Mouse (Mus musculus) layer of hippocampus, postnatal 14 days (tissue): ENCODE data around the gene Ropn1l. TPM values are rescaled to one million over a fixed set of nuclear protein-coding genes. Genes with fewer than 3 reads are reported as not detected.
A peak's percentile ranks its signal among the peaks of the same experiment; 100 is the strongest.

Experiments used
- DNase-seq, 2 experiments: peaks; one replicate each; pipeline ENCODE4 v3.0.0; 2021 to 2022; ENCODE audit warnings: low spot score in 2 of 2, mixed read lengths in 1 of 2
- total RNA-seq, 2 experiments: library from RNA; stranded (reverse); gene quantifications; 2 replicates each; pipeline ENCODE4 v1.2.3; 2021

Ropn1l gene
- total RNA-seq, 2 experiments from 2014 or later: 1.3 TPM; not detected in 1

GRCm38 (mm10) chr15:31449772-31450171, 3.8 kb downstream of the Ropn1l start:
- no peak for DNase-seq

- DNase-seq: peak; percentile 57 to 79
Measured at GRCm38 (mm10) chr15:31447121-31447520, 6.4 kb downstream of the Ropn1l start.

GRCm38 (mm10) chr15:31442698-31443097, 10.8 kb downstream of the Ropn1l start:
- DNase-seq: peak; percentile 42 to 57

- no peak for DNase-seq
Measured at GRCm38 (mm10) chr15:31441996-31442395, 11.5 kb downstream of the Ropn1l start.

GRCm38 (mm10) chr15:31436811-31437210, 16.7 kb downstream of the Ropn1l start:
- no peak for DNase-seq

GRCm38 (mm10) chr15:31436083-31436482, 17.5 kb downstream of the Ropn1l start:
- no peak for DNase-seq

- no peak for DNase-seq
Measured at GRCm38 (mm10) chr15:31433768-31434167, 19.8 kb downstream of the Ropn1l start.

GRCm38 (mm10) chr15:31431847-31432246, 21.7 kb downstream of the Ropn1l start:
- DNase-seq: no peak

- DNase-seq: no peak
Measured at GRCm38 (mm10) chr15:31430014-31430413, 23.5 kb downstream of the Ropn1l start.

GRCm38 (mm10) chr15:31429429-31429828, 24.1 kb downstream of the Ropn1l start:
- DNase-seq: no peak

GRCm38 (mm10) chr15:31428571-31428970, 25.0 kb downstream of the Ropn1l start:
- peak in 1 of 2 experiments; percentile 58 for DNase-seq

- no peak for DNase-seq
Measured at GRCm38 (mm10) chr15:31427390-31427789, 26.1 kb downstream of the Ropn1l start.

- DNase-seq: no peak
Measured at GRCm38 (mm10) chr15:31426066-31426706, 27.4 kb downstream of the Ropn1l start.

- DNase-seq: no peak
Measured at GRCm38 (mm10) chr15:31422649-31423369, 30.7 kb downstream of the Ropn1l start.

GRCm38 (mm10) chr15:31419037-31419436, 34.5 kb downstream of the Ropn1l start:
- DNase-seq: no peak

GRCm38 (mm10) chr15:31418686-31419024, 34.9 kb downstream of the Ropn1l start:
- no peak for DNase-seq

GRCm38 (mm10) chr15:31417796-31418685, 35.5 kb downstream of the Ropn1l start:
- DNase-seq: peak in 1 of 2 experiments; percentile 33

GRCm38 (mm10) chr15:31417409-31417795, 36.1 kb downstream of the Ropn1l start:
- no peak for DNase-seq

GRCm38 (mm10) chr15:31415181-31415580, 38.4 kb downstream of the Ropn1l start:
- no peak for DNase-seq

GRCm38 (mm10) chr15:31414179-31414898, 39.2 kb downstream of the Ropn1l start:
- DNase-seq: no peak

- no peak for DNase-seq
Measured at GRCm38 (mm10) chr15:31413662-31414061, 39.9 kb downstream of the Ropn1l start.
